Mouse (Mus musculus) C2C12 (cell line): Measurements from ENCODE around the gene Sypl.

ENCODE experiments used
- CTCF ChIP-seq: IDR thresholded peaks from one replicate; pipeline ENCODE4 v1.5.1; 2011; ENCODE audit not compliant: control insufficient read depth, insufficient read depth, insufficient read length
- MYOD1 ChIP-seq: IDR thresholded peaks from one replicate; pipeline ENCODE4 v1.6.1; 2011; ENCODE audit warnings: low read depth; ENCODE audit not compliant: control insufficient read depth, insufficient read length
- MYOG ChIP-seq: IDR thresholded peaks from one replicate; pipeline ENCODE4 v1.6.1; 2011; ENCODE audit not compliant: control insufficient read depth, insufficient read length; ENCODE audit errors: extremely low read depth
- USF1 ChIP-seq: IDR thresholded peaks from one replicate; pipeline ENCODE4 v1.6.1; 2011; ENCODE audit warnings: low read depth, mild to moderate bottlenecking, control low read depth, moderate library complexity

GRCm38 (mm10) chr12:32946376-32946775, 7.3 kb upstream of the Sypl start:
- no peak for TF ChIP-seq CTCF
- no peak for TF ChIP-seq USF1
- no peak for TF ChIP-seq MYOD1
- TF ChIP-seq MYOG: no peak
